Mouse (Mus musculus) testis, adult 2 months (tissue): Measurements from ENCODE around the gene Arvcf.

Experiments
- CTCF ChIP-seq: fragments of 200-500 bp; IDR thresholded peaks from 2 replicates; pipeline ENCODE4 v1.5.1; 2012; ENCODE audit warnings: low read depth, mild to moderate bottlenecking, inconsistent platforms, low read length, moderate library complexity; ENCODE audit not compliant: control insufficient read depth, insufficient read depth, insufficient replicate concordance
- POLR2A ChIP-seq: fragments of 200-500 bp; IDR thresholded peaks from 2 replicates; pipeline ENCODE4 v1.6.1; 2012; ENCODE audit warnings: low read depth, mild to moderate bottlenecking, inconsistent platforms, low read length, moderate library complexity; ENCODE audit not compliant: control insufficient read depth

GRCm38 (mm10) chr16:18362948-18363347 lies 15.0 kb downstream of the Arvcf start:
- TF ChIP-seq CTCF (no peak), POLR2A (no peak)
